Mouse (Mus musculus): Measurements from ENCODE around the gene Btbd17.

The Btbd17 gene

GRCm38 (mm10) chr11:114764820-114765818 lies 30.6 kb downstream of the Btbd17 start, which contains the start of gene Kif19a:
Gene Kif19a, plus strand, starts transcription at chr11:114765388.
- DNase-seq (ENCODE audit: low spot score in 2 of 2): peak in 1 of 2 experiments; percentile 52

- DNase-seq (ENCODE audit: low spot score in 2 of 2): no peak
Measured at GRCm38 (mm10) chr11:114747564-114748138, 48.1 kb downstream of the Btbd17 start.

- peak; percentile 80 to 93 for DNase-seq (ENCODE audit: low spot score in 2 of 2)
Measured at GRCm38 (mm10) chr11:114745134-114745533, 50.6 kb downstream of the Btbd17 start.

- no peak for DNase-seq (ENCODE audit: low spot score in 2 of 2)
Measured at GRCm38 (mm10) chr11:114741451-114741850, 54.3 kb downstream of the Btbd17 start.
